Mouse (Mus musculus): ENCODE results near the gene Tmprss4.

The Tmprss4 gene

DNA sequence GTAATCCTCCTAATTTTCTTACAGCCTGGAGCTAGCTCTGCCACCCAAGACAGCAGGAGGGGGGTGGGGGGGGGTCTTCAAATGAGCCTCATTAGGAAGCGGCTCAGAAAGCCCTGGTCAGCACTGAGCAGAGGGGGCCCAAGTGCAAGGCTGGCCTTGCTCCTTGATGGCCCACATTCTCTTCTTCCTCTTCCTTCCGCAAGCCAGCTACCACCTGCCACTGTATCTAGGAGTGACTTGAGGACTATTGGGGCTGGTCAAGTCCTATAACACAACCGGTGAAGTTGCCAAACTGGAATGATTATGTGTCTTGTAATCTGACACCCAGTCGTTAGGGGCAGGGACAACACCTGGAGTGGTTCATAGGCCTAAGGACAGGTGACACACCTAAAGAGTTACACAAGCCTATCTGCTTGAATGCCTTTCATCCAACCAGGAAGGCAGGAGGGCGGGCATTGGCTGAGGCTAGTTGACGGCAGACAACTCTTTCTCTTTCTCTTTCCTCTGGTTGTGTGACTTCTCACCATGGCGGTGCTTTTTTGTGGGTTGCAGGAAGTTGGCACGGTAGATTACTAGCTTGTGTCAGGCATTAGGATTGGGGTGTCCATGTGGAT is at the start of gene Tmprss4:
Tmprss4 (minus strand) TSS at position 296 of the 614 bp plus-strand sequence.
- no peak for DNase-seq

DNA sequence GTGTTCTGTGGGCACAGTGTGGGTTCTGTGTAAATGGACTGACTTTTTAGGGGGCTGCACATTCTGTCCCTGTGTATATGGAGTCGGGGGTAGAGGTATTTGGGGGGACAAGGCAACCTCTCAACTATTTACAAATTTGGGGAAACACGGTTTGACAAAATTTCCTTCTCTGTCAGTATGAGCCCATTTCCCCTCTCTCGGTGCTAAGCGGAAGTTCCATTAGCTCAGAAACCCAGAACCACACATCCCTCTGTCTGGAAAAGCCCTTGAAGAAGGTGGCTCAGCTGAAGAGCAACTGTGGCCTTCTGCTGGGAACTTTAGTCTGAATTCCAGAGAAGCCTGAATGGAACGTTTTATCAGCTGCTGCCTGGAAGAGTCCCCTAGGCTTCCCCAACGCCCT is 48.5 kb upstream of the Tmprss4 start:
- no peak for DNase-seq

- DNase-seq, result no peak
Observed at GRCm38 (mm10) chr9:45251990-45252389, 48.1 kb upstream of the Tmprss4 start.

GRCm38 (mm10) chr9:45251281-45251680 is 47.4 kb upstream of the Tmprss4 start:
- peak; percentile 64 for DNase-seq

DNA sequence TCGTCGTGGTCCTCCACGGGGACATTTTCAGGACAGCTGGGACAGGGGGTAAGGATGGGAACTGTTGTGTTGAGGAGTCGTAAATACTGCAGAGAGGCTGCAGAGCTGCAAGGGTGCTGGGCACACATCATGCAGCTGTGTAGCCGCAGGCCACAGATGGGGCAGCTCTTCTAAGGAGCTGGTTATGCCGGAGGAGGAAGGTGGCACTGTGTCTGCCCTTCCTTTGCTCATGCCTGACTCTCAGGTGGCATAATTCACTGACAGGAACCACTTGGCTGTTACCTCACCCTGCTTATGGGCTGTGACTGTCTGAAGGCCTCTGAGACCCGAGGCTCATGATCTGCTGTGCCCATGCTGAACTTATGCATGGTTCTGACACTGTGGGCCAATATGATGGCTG is 46.4 kb upstream of the Tmprss4 start:
- DNase-seq, result peak; percentile 61

GRCm38 (mm10) chr9:45247536-45247935 is 43.6 kb upstream of the Tmprss4 start:
- DNase-seq, result peak; percentile 15

DNA sequence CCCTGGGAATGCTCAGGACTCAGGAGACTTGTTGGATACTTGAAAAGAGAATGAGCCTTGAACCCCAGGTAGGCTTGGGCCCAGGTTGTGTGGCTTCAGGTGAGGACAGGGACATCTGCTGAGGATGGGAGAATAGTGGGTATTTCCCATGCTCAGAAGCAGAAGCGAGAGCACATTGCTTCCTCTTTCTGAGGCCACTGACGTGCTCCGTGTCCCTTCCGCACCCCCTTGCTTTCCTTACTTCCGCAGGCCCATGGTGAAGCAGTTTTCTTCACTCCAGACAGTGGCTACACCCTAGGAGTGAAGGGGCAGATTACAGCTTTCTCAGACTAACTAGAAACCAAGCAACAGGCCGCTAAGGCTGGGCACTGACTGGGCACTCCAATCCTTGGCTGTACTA is 42.2 kb upstream of the Tmprss4 start:
- no peak for DNase-seq

DNA sequence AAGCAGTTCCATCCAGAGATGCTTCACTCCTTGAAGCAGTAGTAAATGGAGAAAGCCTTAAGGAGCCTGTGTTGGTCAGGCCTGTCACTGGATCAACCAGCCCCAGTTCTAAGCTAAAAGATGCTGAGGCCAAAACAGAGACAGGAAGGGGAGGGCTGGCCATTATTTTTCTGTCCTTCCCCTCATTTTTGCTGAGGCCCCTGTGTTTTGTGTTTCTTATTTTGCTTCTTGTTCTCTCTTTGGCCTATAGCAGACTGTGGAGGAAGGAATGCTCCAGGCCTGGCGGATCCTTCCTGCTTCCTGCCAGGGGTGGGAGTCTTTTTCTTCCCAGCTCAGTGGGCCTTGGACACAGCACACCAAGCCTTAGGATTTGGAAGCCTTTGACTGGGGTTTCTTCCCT is 41.5 kb upstream of the Tmprss4 start:
- no peak for DNase-seq

GRCm38 (mm10) chr9:45241397-45241796 is 37.5 kb upstream of the Tmprss4 start:
- DNase-seq, result no peak

- DNase-seq, result peak; percentile 54
Observed at GRCm38 (mm10) chr9:45236744-45237143, 32.9 kb upstream of the Tmprss4 start.

DNA sequence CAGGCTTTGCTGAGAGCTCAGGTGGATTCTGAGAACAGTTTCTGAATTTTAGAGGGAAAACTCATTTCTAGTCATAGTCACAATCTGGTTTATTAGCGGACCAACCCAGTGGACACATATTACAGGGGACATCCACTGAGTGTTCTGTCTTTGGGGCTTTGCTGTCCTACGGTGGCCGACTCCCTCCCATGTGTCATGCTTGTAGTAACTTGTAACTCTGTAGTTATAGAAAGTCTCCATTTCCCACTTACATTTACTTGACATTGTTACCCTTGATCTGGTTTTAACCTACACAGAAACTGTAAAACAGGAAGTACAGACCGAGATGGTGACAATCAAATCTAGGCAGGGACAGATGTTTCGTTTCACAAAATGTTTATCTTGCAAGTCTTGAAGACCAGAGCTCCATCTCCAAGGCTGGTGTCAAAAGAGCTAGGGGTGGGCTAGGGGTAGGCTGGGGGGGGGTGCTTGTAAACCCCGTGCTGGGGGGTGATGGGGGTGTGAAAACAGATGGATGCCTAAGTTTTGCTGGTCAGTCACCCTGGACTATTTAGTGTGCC is 31.9 kb upstream of the Tmprss4 start:
- DNase-seq, result no peak

DNA sequence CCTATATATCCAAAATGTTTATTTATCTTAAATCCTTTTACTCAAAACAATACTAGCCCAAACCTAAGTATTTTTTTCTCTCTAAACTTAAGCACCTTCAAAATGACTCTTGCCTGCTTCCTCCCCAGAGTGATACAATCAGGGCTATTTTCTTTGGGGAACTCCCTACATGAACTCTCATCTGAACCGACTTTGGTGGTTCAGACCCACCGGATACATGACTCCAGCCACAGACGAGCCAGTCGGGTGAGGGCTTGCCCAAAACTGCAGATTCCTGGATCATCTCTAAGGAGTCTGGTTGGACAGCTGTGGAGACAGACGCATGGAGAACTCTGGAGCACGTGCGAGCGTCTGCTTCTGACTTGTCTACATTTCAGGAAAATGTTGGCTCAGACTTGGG is 25.5 kb upstream of the Tmprss4 start:
- no peak for DNase-seq

GRCm38 (mm10) chr9:45221567-45221966 is 17.7 kb upstream of the Tmprss4 start:
- peak; percentile 99 for DNase-seq

GRCm38 (mm10) chr9:45219644-45220043 is 15.8 kb upstream of the Tmprss4 start:
- no peak for DNase-seq

- peak; percentile 54 for DNase-seq
Observed at GRCm38 (mm10) chr9:45215526-45216179, 11.8 kb upstream of the Tmprss4 start.

- DNase-seq, result no peak
Observed at GRCm38 (mm10) chr9:45212001-45212400, 8.1 kb upstream of the Tmprss4 start.

GRCm38 (mm10) chr9:45207015-45207743 is 3.3 kb upstream of the Tmprss4 start:
- DNase-seq, result peak; percentile 52

DNA sequence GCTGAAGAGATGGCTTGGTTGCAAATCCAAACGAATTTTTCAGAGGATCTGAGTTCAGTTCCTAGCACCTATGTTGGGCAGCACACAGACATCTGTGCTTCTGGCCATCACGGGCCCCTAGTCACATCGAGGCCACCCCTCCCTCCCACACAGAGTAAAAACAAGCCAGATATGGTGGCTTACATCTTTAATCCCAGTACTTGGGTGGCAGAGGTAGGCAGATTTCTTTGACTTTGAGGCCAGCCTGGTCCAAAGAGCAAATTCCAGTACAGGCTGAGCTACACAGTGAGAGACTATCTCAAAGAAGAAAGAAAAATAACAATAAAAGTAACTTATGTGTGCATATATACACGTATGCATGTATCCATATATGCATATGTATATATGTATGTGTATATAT is 2.2 kb upstream of the Tmprss4 start:
- DNase-seq, result no peak

DNA sequence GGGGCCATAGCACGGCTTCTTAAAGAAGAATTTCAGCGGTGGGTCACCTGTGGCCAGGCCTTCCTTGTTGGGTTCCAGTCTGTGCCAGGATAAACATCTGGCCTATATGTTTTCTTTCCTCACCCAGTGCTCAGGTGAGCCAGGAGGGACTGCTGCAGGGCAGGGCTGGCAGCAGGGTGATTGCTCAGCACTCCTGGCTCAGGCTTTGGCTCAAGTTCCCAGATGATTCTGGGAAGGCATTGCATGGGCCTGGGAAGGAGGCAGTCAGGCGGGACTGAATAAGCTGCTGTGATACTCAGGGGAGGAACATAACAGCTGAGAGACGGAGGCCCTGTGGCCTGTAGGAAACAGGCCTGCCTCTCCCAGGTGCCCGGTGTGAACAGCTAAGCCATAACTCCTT is 1.3 kb upstream of the Tmprss4 start:
- no peak for DNase-seq

DNA sequence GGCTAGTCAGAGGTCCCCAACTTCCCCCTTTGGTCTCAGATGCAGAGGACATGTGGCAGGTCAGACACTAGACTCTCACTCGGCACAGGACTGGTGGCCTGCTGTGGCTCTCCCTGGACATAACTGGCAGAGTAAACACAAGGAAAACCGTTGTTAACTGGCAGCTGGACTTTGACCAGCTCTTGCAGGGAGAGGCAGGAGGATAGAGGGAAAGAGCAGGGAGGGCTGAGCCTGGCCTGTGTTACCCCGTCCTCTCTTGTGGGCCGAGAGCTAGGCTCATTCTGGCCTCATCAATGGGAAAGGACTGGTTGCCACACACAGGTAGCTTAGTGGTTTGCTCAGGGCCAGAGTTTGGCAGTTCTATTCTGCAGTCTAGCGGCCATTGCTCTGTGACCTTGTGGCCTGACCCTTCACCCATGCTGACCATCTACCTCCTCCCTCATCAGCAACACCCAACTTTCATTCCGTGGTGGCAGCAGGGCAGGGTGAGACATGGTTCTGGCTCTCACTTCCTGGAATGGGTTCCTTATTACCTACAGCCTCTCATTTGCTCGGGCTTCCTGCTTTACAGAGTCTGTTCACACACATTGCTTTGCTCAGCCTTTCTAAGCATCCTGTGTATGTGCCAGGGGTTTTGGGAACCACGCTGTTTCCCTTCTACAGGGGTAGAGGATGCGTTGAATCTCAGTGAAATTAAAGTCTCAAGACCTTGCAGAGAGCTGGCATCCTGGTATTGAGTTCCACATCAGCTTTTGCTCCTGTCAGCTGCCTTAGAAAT is 1.7 kb downstream of the Tmprss4 start:
- DNase-seq, result no peak

DNA sequence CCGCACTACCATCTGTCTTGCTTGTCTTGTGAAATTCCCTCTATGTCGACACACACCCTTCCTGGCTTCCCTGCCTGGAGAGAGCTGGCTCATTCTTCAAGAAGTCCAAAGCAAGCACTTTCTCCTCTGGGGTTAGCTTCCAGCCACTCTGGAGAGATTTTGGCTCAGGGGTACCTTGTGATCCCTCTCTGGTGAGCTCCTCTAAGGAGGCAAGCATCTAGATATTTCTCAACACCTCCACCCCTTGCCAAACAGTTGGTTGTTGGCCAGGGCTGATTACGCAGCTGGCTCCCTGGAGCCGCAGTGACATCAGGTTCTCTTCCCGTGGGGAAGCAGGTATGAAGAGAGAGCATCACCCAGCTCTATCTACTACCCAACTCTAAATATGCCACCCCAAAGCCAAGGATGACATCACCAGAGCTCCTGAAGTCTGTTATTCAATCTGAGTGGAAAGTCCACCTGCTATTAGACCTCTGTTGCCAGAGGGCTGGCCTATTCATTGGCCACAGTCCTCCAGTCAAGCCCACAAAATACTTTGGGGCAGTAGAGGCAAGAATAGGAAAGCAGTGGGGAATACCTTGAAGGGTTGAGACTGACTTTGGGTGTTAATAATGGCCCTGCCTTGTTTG is 2.5 kb downstream of the Tmprss4 start:
- no peak for DNase-seq

- no peak for DNase-seq
Observed at GRCm38 (mm10) chr9:45197549-45197948, 6.3 kb downstream of the Tmprss4 start.
